Mouse (Mus musculus) kidney, adult 2 months (tissue): ENCODE results near the gene Mrps2.

Experiments
- CTCF ChIP-seq: fragments of 200-500 bp; conservative IDR thresholded peaks from 2 replicates; pipeline ENCODE4 v1.5.1; 2011; ENCODE audit warnings: low read depth, mild to moderate bottlenecking, control low read depth, low read length, moderate library complexity, mixed read lengths; ENCODE audit not compliant: insufficient read depth, insufficient read length
- POLR2A ChIP-seq: fragments of 200-500 bp; IDR thresholded peaks from one replicate; pipeline ENCODE4 v1.6.1; 2011; ENCODE audit warnings: low read depth, low read length, control low read depth

DNA sequence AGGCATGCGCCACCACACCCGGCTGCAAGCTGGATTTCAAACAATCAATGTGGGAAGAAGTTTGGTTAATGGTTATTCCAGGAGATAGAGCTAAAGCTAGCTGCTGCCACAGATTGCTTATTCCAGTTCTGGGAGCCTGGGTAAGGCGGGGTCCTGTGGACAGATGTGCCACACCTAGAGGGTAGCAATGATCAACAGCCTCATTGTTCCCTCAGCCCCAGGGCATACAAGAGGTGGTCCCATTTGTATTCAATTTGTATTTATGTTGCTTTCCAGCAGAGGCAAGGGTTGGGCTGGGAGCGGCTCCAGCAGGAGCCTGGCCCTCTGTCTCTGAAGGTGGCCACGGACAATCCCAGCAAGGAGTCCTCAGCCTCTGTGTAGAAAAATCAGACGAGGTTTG, 38.4 kb downstream of the Mrps2 start:
- no peak for TF ChIP-seq CTCF
- no peak for TF ChIP-seq POLR2A
